10 mouse cellular contexts compared by ENCODE assay signal in genomic region chr11:76508831-76509595, GRCm38 (mm10).
DNase-seq lines count a peak whose midpoint lies in the region; ATAC-seq and TF ChIP-seq lines count a peak whose summit lies in the region.
"Had no signal": no experiment of that assay in that cellular context is flagged by ENCODE, and none has a peak within 500 bp of the region (broad histone marks: within the 10 kb centered on the region; RNA-seq: fewer than 3 reads in every experiment).

No protein-coding gene starts in this region.

- peak overlapping the region; percentile 76 for H3K4me3 ChIP-seq in ES-Bruce4 (ENCODE audit: low read depth, low read length)
- H3K4me3 ChIP-seq in hindbrain, embryonic 15.5 days, result no peak overlapping the region
- no peak overlapping the region for H3K4me3 ChIP-seq in midbrain, embryonic 12.5 days
- H3K4me3 ChIP-seq: heart, adult 2 months; intestine, embryonic 15.5 days had no signal

- H3K4me2 ChIP-seq in hindbrain, embryonic 15.5 days, result peak overlapping the region; percentile 18
- H3K4me2 ChIP-seq in midbrain, embryonic 12.5 days (replicated peaks), result no peak overlapping the region
- H3K4me2 ChIP-seq: intestine, embryonic 15.5 days had no signal

- H3K4me1 ChIP-seq in ES-Bruce4 (ENCODE audit: control insufficient read depth, insufficient read depth, low read length), result no peaks in the 10 kb centered on the region
- H3K4me1 ChIP-seq in hindbrain, embryonic 15.5 days (replicated peaks), result peaks cover 48% of the 10 kb centered on the region
- H3K4me1 ChIP-seq in midbrain, embryonic 12.5 days, result peaks cover 29% of the 10 kb centered on the region

- no peak for TF ChIP-seq POLR2A in ES-Bruce4 (IDR thresholded peaks at IDR 0.05; ENCODE audit: insufficient read depth, low read length)

- H3K9ac ChIP-seq in ES-Bruce4 (ENCODE audit: low read depth, poor library complexity, severe bottlenecking), result peak overlapping the region; percentile 60
- H3K9ac ChIP-seq in hindbrain, embryonic 15.5 days, result no peak overlapping the region
- H3K9ac ChIP-seq in midbrain, embryonic 12.5 days (replicated peaks), result no peak overlapping the region
- H3K9ac ChIP-seq: intestine, embryonic 15.5 days; liver, embryonic 14.5 days had no signal

- 84% methylated on average over 32 of the region's 32 CpGs for WGBS in hindbrain, embryonic 15.5 days
- WGBS in midbrain, embryonic 12.5 days, result 89% methylated on average over 32 of the region's 32 CpGs

- ATAC-seq in hindbrain, embryonic 15.5 days (ENCODE audit: low FRiP score, low read depth), result peak; percentile 20; the same call in 1 of the 2 replicates
- no peak for ATAC-seq in midbrain, embryonic 12.5 days (ENCODE audit: low FRiP score, low read depth)
- ATAC-seq: intestine, embryonic 15.5 days had no signal

- no peak overlapping the region for H3K27ac ChIP-seq in ES-Bruce4 (ENCODE audit: insufficient read depth, low read length)
- peak overlapping the region; percentile 79 for H3K27ac ChIP-seq in hindbrain, embryonic 15.5 days (replicated peaks)
- H3K27ac ChIP-seq in midbrain, embryonic 12.5 days (replicated peaks), result peak overlapping the region; percentile 80
- H3K27ac ChIP-seq: heart, adult 2 months; intestine, embryonic 15.5 days; liver, embryonic 14.5 days had no signal

- peak; percentile 91 for DNase-seq in brain, adult 2 months (ENCODE audit: low read depth, low spot score)
- no peak for DNase-seq in retina, embryonic 14.5 days (ENCODE audit: low spot score)
- DNase-seq in cerebellum, adult 8-10 months, result no peak
- no peak for DNase-seq in embryo, embryonic 10.5 days (ENCODE audit: low spot score)
- DNase-seq: heart, adult 2 months had no signal

- no peaks in the 10 kb centered on the region for H3K9me3 ChIP-seq in ES-Bruce4 (replicated peaks; ENCODE audit: control insufficient read depth, insufficient read depth, low read length, poor library complexity, severe bottlenecking)
- no peaks in the 10 kb centered on the region for H3K9me3 ChIP-seq in hindbrain, embryonic 15.5 days
- no peaks in the 10 kb centered on the region for H3K9me3 ChIP-seq in midbrain, embryonic 12.5 days
- H3K9me3 ChIP-seq: intestine, embryonic 15.5 days had no signal

- H3K36me3 ChIP-seq in ES-Bruce4 (ENCODE audit: control insufficient read depth, insufficient read depth, low read length, poor library complexity, severe bottlenecking), result no peaks in the 10 kb centered on the region
- H3K36me3 ChIP-seq in hindbrain, embryonic 15.5 days, result no peaks in the 10 kb centered on the region
- no peaks in the 10 kb centered on the region for H3K36me3 ChIP-seq in midbrain, embryonic 12.5 days
- H3K36me3 ChIP-seq: intestine, embryonic 15.5 days had no signal

- H3K27me3 ChIP-seq in ES-Bruce4 (ENCODE audit: control insufficient read depth, insufficient read depth, low read length, poor library complexity, severe bottlenecking), result no peaks in the 10 kb centered on the region
- H3K27me3 ChIP-seq in hindbrain, embryonic 15.5 days, result no peaks in the 10 kb centered on the region
- no peaks in the 10 kb centered on the region for H3K27me3 ChIP-seq in midbrain, embryonic 12.5 days
- H3K27me3 ChIP-seq: intestine, embryonic 15.5 days had no signal

- no peak for TF ChIP-seq EP300 in ES-Bruce4 (IDR thresholded peaks at IDR 0.05; ENCODE audit: insufficient read depth, low read depth, low read length)

- no peak for TF ChIP-seq CTCF in ES-Bruce4 (IDR thresholded peaks at IDR 0.05; ENCODE audit: low read depth, low read length)
